Mouse (Mus musculus) splenic B cell, adult 2 months (primary cell): ENCODE results near the gene Dynlt1c.
"Not testable (repeated sequence)": the region's sequence is repeated elsewhere in the genome, so short reads cannot be mapped to it uniquely, and the experiment has no call there.

ENCODE experiments used
- DNase-seq: peaks from one replicate; pipeline ENCODE4 v3.0.0-alpha.2; 2011; ENCODE audit warnings: low read depth, low spot score
- H3K27me3 ChIP-seq: 2 replicates; pipeline ENCODE4 v1.6.1; 2012; ENCODE audit warnings: mild to moderate bottlenecking, low read length, moderate library complexity, mixed read lengths; ENCODE audit not compliant: control insufficient read depth, poor library complexity, insufficient read depth, severe bottlenecking
- H3K36me3 ChIP-seq: 2 replicates; pipeline ENCODE4 v1.6.1; 2012; ENCODE audit warnings: mild to moderate bottlenecking, low read length, moderate library complexity, mixed read lengths; ENCODE audit not compliant: control insufficient read depth, poor library complexity, insufficient read depth, severe bottlenecking

Gene Dynlt1c

GRCm38 (mm10) chr17:6655567-6656281, 54.3 kb downstream of the Dynlt1c start, which contains the start of gene Dynlt1f:
TSS of gene Dynlt1f (minus strand) at chr17:6655900.
- not testable (repeated sequence) for H3K36me3 ChIP-seq, H3K27me3 ChIP-seq
- peak; percentile 59 for DNase-seq

- not testable (repeated sequence) for DNase-seq, H3K36me3 ChIP-seq, H3K27me3 ChIP-seq
Observed at GRCm38 (mm10) chr17:6656471-6656870, 55.0 kb downstream of the Dynlt1c start.

GRCm38 (mm10) chr17:6658801-6659200, 57.3 kb downstream of the Dynlt1c start, which contains the start of gene Sytl3:
TSS of gene Sytl3 (plus strand) at chr17:6659093.
- not testable (repeated sequence) for H3K27me3 ChIP-seq, H3K36me3 ChIP-seq, DNase-seq
